Mouse (Mus musculus) lung, embryonic 16.5 days (tissue): ENCODE results near the gene Prl8a6. TPM values are rescaled to one million over a fixed set of nuclear protein-coding genes. Genes with fewer than 3 reads are reported as not detected.

Experiments used
- ATAC-seq: fragments of 200-750 bp; cut with Nextera tagmentation; 2 replicates; pipeline ENCODE4 v1.8.0; 2017; ENCODE audit warnings: low read depth, mild to moderate bottlenecking, moderate library complexity
- H3K27ac ChIP-seq: fragments of 300-500 bp; sonication (generic); 2 replicates; pipeline ENCODE4 v1.5.1; 2014; ENCODE audit warnings: mild to moderate bottlenecking, control low read depth, low read length
- H3K27me3 ChIP-seq: fragments of 300-500 bp; sonication (generic); 2 replicates; pipeline ENCODE4 v1.6.1; 2014; ENCODE audit warnings: low read depth, low read length, mixed read lengths; ENCODE audit not compliant: control insufficient read depth, insufficient read depth
- H3K36me3 ChIP-seq: fragments of 300-500 bp; sonication (generic); 2 replicates; pipeline ENCODE4 v1.6.1; 2014; ENCODE audit warnings: low read length; ENCODE audit not compliant: control insufficient read depth, insufficient read depth
- H3K4me1 ChIP-seq: fragments of 300-500 bp; sonication (generic); replicated peaks from 2 replicates; pipeline ENCODE4 v1.6.1; 2014; ENCODE audit warnings: low read length, mixed read lengths; ENCODE audit not compliant: control insufficient read depth, insufficient read depth
- H3K4me2 ChIP-seq: fragments of 300-500 bp; sonication (generic); 2 replicates; pipeline ENCODE4 v1.6.1; 2014; ENCODE audit warnings: low read depth, low read length, control low read depth
- H3K4me3 ChIP-seq: fragments of 300-500 bp; sonication (generic); 2 replicates; pipeline ENCODE4 v1.5.1; 2014; ENCODE audit warnings: mild to moderate bottlenecking, low read length, control low read depth
- H3K9ac ChIP-seq: fragments of 300-500 bp; sonication (generic); 2 replicates; pipeline ENCODE4 v1.6.1; 2014; ENCODE audit warnings: low read length, control low read depth
- H3K9me3 ChIP-seq: fragments of 300-500 bp; sonication (generic); 2 replicates; pipeline ENCODE4 v1.6.1; 2016; ENCODE audit warnings: low read length; ENCODE audit not compliant: control insufficient read depth
- WGBS: fragments of 180-500 bp; shearing (Covaris S2); extraction: QIAGEN DNeasy Blood & Tissue Kit; methylation state at CpG from one replicate; pipeline ENCODE4 v1.1.7; 2014; 5-methylcytosine and 5-hydroxymethylcytosine counted together
- polyA plus RNA-seq: library from polyadenylated mRNA; unstranded; fragments of >200 nt; fragmentation: Nextera tagmentation; extraction: Ambion mirVana; gene quantifications from 2 replicates; pipeline ENCODE4 v1.2.1, GENCODE M21; 2015

The Prl8a6 gene
- polyA plus RNA-seq = not detected in 2 replicates

DNA sequence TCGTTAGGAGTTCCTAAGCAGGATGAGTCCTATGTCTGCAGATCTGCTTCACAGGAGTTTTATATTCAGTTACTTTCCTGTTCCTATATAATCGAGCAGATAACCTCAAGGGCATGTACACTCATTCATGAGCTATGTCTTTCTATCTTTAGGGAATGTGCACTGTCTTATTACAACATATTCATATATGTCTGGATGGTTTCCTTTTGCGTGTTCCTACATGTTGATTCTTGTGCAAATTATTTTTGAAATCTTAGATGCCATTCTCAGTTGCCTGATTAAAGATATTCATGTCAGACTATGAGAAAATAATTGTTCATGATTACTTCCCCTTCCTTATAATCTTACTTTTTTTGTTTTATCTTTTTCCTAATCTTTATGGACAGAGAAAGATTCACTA lies at the start of gene Prl8a6:
Gene Prl8a6 (minus strand): TSS at position 101 of the 400 bp plus-strand sequence.
- no peaks in the 10 kb centered on the region for H3K27me3 ChIP-seq
- H3K27ac ChIP-seq = no peak within 1 kb of the TSS
- H3K4me2 ChIP-seq = no peak within 1 kb of the TSS
- H3K9ac ChIP-seq = no peak within 1 kb of the TSS
- no peak for ATAC-seq
- H3K4me3 ChIP-seq = no peak within 1 kb of the TSS
- H3K36me3 ChIP-seq = no peaks in the 10 kb centered on the region
- 78% methylated on average over 3 of the region's 3 CpGs for WGBS
- H3K4me1 ChIP-seq = no peaks in the 10 kb centered on the region
- H3K9me3 ChIP-seq = no peaks in the 10 kb centered on the region

DNA sequence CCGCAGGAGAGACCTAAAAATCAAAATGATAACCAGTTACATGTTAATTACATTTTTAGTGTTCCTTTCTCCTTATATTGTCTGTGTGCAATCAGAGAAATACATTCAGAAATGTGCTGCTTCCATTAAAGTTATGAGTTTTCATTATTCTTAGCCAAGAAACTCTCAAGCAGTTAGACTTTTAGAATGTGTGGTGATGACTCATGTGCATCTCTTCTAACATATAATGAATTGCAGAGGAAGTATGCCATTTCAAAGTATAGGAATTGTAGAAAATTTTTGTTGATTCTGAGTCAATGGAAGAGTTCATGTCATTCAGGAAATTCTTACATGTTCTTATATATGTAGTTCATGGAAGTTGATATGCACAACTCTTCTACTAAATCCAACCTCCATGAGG lies 5.3 kb downstream of the Prl8a6 start:
- Histone ChIP-seq H3K4me1 (no peaks in the 10 kb centered on the region), H3K4me2 (no peak overlapping the region), H3K9me3 (no peaks in the 10 kb centered on the region), H3K27ac (no peak overlapping the region), H3K4me3 (no peak overlapping the region), H3K9ac (no peak overlapping the region), H3K36me3 (no peaks in the 10 kb centered on the region), H3K27me3 (no peaks in the 10 kb centered on the region)
- 80% methylated on average over 1 of the region's 1 CpGs for WGBS
- ATAC-seq = no peak

- H3K27me3 ChIP-seq = no peaks in the 10 kb centered on the region
- H3K4me2 ChIP-seq = no peak overlapping the region
- no peak overlapping the region for H3K4me3 ChIP-seq
- H3K36me3 ChIP-seq = no peaks in the 10 kb centered on the region
- no peaks in the 10 kb centered on the region for H3K4me1 ChIP-seq
- no peaks in the 10 kb centered on the region for H3K9me3 ChIP-seq
- no peak overlapping the region for H3K9ac ChIP-seq
- no peak for ATAC-seq
- no peak overlapping the region for H3K27ac ChIP-seq
Measured at GRCm38 (mm10) chr13:27413640-27414039, 24.8 kb downstream of the Prl8a6 start.

- Histone ChIP-seq H3K9ac (no peak overlapping the region), H3K4me3 (no peak overlapping the region), H3K4me1 (no peaks in the 10 kb centered on the region), H3K27me3 (no peaks in the 10 kb centered on the region), H3K36me3 (no peaks in the 10 kb centered on the region), H3K4me2 (no peak overlapping the region), H3K27ac (no peak overlapping the region), H3K9me3 (no peaks in the 10 kb centered on the region)
- ATAC-seq = no peak
- 93% methylated on average over 7 of the region's 7 CpGs for WGBS
Measured at GRCm38 (mm10) chr13:27399061-27399724, 39.3 kb downstream of the Prl8a6 start.

DNA sequence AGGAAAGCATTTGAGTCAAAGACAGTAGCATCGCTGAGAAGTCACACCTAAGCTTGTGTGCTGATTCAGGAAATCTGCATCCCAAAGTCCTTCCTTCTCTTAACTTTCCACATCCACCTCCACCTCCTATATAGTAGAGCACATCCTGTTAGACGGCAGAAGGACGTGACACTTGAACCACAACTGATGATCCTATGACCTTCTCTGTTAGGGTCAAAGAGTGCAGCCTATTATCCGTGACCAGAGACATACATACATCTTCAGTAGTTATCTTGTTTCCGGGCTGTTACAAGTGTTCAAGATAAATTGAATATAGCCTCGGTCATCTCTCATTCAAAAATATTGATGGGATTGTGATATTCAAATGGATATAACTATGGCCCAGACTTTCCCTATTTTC lies 47.7 kb downstream of the Prl8a6 start, which contains the start of gene Prl2b1:
Gene Prl2b1 (minus strand): TSS at position 101 of the 400 bp plus-strand sequence.
- Histone ChIP-seq H3K27ac (no peak within 1 kb of the TSS), H3K9me3 (no peaks in the 10 kb centered on the region), H3K36me3 (no peaks in the 10 kb centered on the region), H3K9ac (no peak within 1 kb of the TSS), H3K27me3 (no peaks in the 10 kb centered on the region), H3K4me2 (no peak within 1 kb of the TSS), H3K4me3 (no peak within 1 kb of the TSS), H3K4me1 (no peaks in the 10 kb centered on the region)
- WGBS = 73% methylated on average over 6 of the region's 6 CpGs
- no peak for ATAC-seq

Other genes starting within 250 kb of the Prl8a6 start
- not detected in 2 replicates for gene Prl3c1, start 242.0 kb downstream of the Prl8a6 start, polyA plus RNA-seq
- gene Prl3b1, start 196.8 kb downstream of the Prl8a6 start, polyA plus RNA-seq = not detected in 2 replicates
- gene Prl3a1, start 179.3 kb downstream of the Prl8a6 start, polyA plus RNA-seq = not detected in 2 replicates
- not detected in 2 replicates for gene Prl6a1, start 126.1 kb downstream of the Prl8a6 start, polyA plus RNA-seq
- gene Prl8a2, start 93.0 kb downstream of the Prl8a6 start, polyA plus RNA-seq = not detected in 2 replicates
- gene Prl2b1, start 47.8 kb downstream of the Prl8a6 start, polyA plus RNA-seq = not detected in 2 replicates
- gene Prl8a8, start 74.5 kb upstream of the Prl8a6 start, polyA plus RNA-seq = not detected in 2 replicates
- gene Prl8a9, start 125.9 kb upstream of the Prl8a6 start, polyA plus RNA-seq = not detected in 2 replicates
- not detected in 2 replicates for gene Prl8a1, start 143.5 kb upstream of the Prl8a6 start, polyA plus RNA-seq
- not detected in 2 replicates for gene Prl7b1, start 171.9 kb upstream of the Prl8a6 start, polyA plus RNA-seq
- not detected in 2 replicates for gene Prl7a1, start 203.8 kb upstream of the Prl8a6 start, polyA plus RNA-seq
- not detected in 2 replicates for gene Prl7a2, start 229.3 kb upstream of the Prl8a6 start, polyA plus RNA-seq